Mouse (Mus musculus): ENCODE data around the gene Grin3b. TPM values are rescaled to one million over a fixed set of nuclear protein-coding genes. Genes with fewer than 3 reads are reported as not detected.

Grin3b gene
- polyA plus RNA-seq, 1 experiment, result 0.30 TPM

DNA sequence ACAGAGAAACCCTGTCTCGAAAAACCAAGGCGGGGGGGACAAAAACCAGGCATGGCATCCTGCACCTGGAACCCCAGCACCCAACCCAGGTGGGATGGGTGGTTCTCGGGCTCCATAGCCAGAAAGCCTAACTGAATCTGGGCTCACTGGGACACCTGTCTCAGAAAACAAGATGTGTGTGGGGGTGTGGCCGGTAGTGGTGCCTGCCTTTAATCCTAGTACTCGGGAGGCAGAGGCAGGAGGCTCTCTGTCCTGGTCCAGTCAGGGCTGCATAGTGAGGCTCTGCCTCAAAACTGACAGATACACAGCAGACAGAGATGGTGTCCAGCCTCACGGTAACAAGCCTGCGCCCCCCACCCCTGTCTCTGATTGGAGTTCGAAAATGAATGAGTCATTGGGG, 52.3 kb downstream of the Grin3b start:
- H3K79me2 ChIP-seq (ENCODE audit: control insufficient read depth, insufficient read depth), result no peaks in the 10 kb centered on the region
- TF ChIP-seq FOSL1 (IDR thresholded peaks at IDR 0.05; ENCODE audit: insufficient read depth, low read length, poor library complexity, severe bottlenecking) (no peak), CEBPB (IDR thresholded peaks at IDR 0.05; ENCODE audit: low read depth) (no peak), USF1 (IDR thresholded peaks at IDR 0.05; ENCODE audit: low read depth) (no peak), MAX (IDR thresholded peaks at IDR 0.05) (no peak), MYOD1 (IDR thresholded peaks at IDR 0.05; ENCODE audit: control insufficient read depth, insufficient read length, low read depth) (no peak), CTCF (IDR thresholded peaks at IDR 0.05; ENCODE audit: control insufficient read depth, insufficient read depth, insufficient read length) (no peak), MYOG (IDR thresholded peaks at IDR 0.05; ENCODE audit: control insufficient read depth, extremely low read depth, insufficient read length) (no peak)

DNA sequence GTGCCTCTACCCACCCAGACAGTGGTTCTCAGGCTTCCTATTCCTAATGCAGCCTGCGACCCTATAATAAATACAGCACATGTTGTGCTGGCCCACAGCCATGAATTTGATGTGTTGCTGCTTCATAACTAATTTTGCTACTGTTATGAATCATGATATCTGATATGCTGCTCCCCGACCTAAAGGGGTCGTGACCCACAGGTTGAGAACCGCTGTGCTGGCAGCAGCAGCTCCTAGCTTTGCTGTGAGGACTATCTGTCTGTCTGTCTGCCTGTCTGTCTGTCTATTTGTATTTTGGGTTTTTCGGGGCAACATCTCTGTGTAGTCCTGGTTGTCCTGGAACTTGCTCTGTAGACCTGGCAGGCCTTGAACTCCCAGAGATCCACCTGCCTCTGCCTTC, 53.2 kb downstream of the Grin3b start:
- H3K27me3 ChIP-seq (ENCODE audit: control insufficient read depth, insufficient read depth, insufficient read length), result no peaks in the 10 kb centered on the region
- H3K79me3 ChIP-seq (ENCODE audit: low read depth), result no peaks in the 10 kb centered on the region
- no peaks in the 10 kb centered on the region for H3K36me3 ChIP-seq (ENCODE audit: control insufficient read depth, insufficient read depth)
- TF ChIP-seq MAX (IDR thresholded peaks at IDR 0.05) (peak; percentile 63), MYOD1 (IDR thresholded peaks at IDR 0.05; ENCODE audit: control insufficient read depth, insufficient read length, low read depth) (no peak)
- no peak overlapping the region for H3ac ChIP-seq (ENCODE audit: control insufficient read depth, insufficient read length, low read depth)
- H3K4me3 ChIP-seq (ENCODE audit: insufficient read depth, poor library complexity, severe bottlenecking), result no peak overlapping the region
- no peaks in the 10 kb centered on the region for H3K79me2 ChIP-seq (ENCODE audit: control insufficient read depth, insufficient read depth)

More for the DNA sequence above, 52.3 kb downstream of the Grin3b start:
- Histone ChIP-seq H3K27me3 (ENCODE audit: control insufficient read depth, insufficient read depth, insufficient read length) (no peaks in the 10 kb centered on the region), H3K79me3 (ENCODE audit: low read depth) (no peaks in the 10 kb centered on the region), H3K36me3 (ENCODE audit: control insufficient read depth, insufficient read depth) (no peaks in the 10 kb centered on the region), H3K4me3 (ENCODE audit: insufficient read depth, poor library complexity, severe bottlenecking) (no peak overlapping the region), H3ac (ENCODE audit: control insufficient read depth, insufficient read length, low read depth) (no peak overlapping the region)

- Histone ChIP-seq H3K36me3 (ENCODE audit: control insufficient read depth, insufficient read depth) (no peaks in the 10 kb centered on the region), H3K79me3 (ENCODE audit: low read depth) (no peaks in the 10 kb centered on the region), H3ac (ENCODE audit: control insufficient read depth, insufficient read length, low read depth) (peak overlapping the region; percentile 19), H3K79me2 (ENCODE audit: control insufficient read depth, insufficient read depth) (no peaks in the 10 kb centered on the region), H3K27me3 (ENCODE audit: control insufficient read depth, insufficient read depth, insufficient read length) (no peaks in the 10 kb centered on the region), H3K4me3 (ENCODE audit: insufficient read depth, poor library complexity, severe bottlenecking) (no peak overlapping the region)
- no peak for TF ChIP-seq MYOD1 (IDR thresholded peaks at IDR 0.05; ENCODE audit: control insufficient read depth, insufficient read length, low read depth)
- TF ChIP-seq CTCF (IDR thresholded peaks at IDR 0.05; ENCODE audit: control insufficient read depth, insufficient read depth, insufficient read length), result no peak
- TF ChIP-seq FOSL1 (IDR thresholded peaks at IDR 0.05; ENCODE audit: insufficient read depth, low read length, poor library complexity, severe bottlenecking), result no peak
- no peak for TF ChIP-seq MYOG (IDR thresholded peaks at IDR 0.05; ENCODE audit: control insufficient read depth, extremely low read depth, insufficient read length)
- no peak for TF ChIP-seq MAX (IDR thresholded peaks at IDR 0.05)
- no peak for TF ChIP-seq CEBPB (IDR thresholded peaks at IDR 0.05; ENCODE audit: low read depth)
- no peak for TF ChIP-seq USF1 (IDR thresholded peaks at IDR 0.05; ENCODE audit: low read depth)
These were observed 53.9 kb downstream of the Grin3b start for GRCm38 (mm10) chr10:80024229-80025043.

DNA sequence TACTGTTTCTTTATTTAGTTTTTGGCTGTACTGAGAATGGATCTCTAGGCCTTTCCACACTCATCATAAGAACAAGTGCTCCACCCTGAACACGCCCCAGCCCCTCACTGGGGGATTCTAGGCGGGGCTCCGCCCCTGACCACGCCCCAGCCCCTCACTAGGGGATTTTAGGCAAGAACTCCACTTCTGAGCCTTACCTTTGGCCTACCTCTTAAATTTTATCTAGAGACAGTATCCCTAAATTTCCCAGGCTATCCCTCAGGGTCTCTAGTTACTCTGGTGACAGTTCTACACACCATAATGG, 54.5 kb downstream of the Grin3b start:
- Histone ChIP-seq H3K79me2 (ENCODE audit: control insufficient read depth, insufficient read depth) (no peaks in the 10 kb centered on the region), H3K4me3 (ENCODE audit: insufficient read depth, poor library complexity, severe bottlenecking) (no peak overlapping the region), H3K27me3 (ENCODE audit: control insufficient read depth, insufficient read depth, insufficient read length) (no peaks in the 10 kb centered on the region), H3K79me3 (ENCODE audit: low read depth) (no peaks in the 10 kb centered on the region), H3K36me3 (ENCODE audit: control insufficient read depth, insufficient read depth) (no peaks in the 10 kb centered on the region), H3ac (ENCODE audit: control insufficient read depth, insufficient read length, low read depth) (no peak overlapping the region)
- no peak for TF ChIP-seq USF1 (IDR thresholded peaks at IDR 0.05; ENCODE audit: low read depth)
- no peak for TF ChIP-seq CTCF (IDR thresholded peaks at IDR 0.05; ENCODE audit: control insufficient read depth, insufficient read depth, insufficient read length)
- no peak for TF ChIP-seq FOSL1 (IDR thresholded peaks at IDR 0.05; ENCODE audit: insufficient read depth, low read length, poor library complexity, severe bottlenecking)
- TF ChIP-seq MYOG (IDR thresholded peaks at IDR 0.05; ENCODE audit: control insufficient read depth, extremely low read depth, insufficient read length), result no peak
- no peak for TF ChIP-seq MYOD1 (IDR thresholded peaks at IDR 0.05; ENCODE audit: control insufficient read depth, insufficient read length, low read depth)
- TF ChIP-seq CEBPB (IDR thresholded peaks at IDR 0.05; ENCODE audit: low read depth), result no peak
- TF ChIP-seq MAX (IDR thresholded peaks at IDR 0.05), result no peak

DNA sequence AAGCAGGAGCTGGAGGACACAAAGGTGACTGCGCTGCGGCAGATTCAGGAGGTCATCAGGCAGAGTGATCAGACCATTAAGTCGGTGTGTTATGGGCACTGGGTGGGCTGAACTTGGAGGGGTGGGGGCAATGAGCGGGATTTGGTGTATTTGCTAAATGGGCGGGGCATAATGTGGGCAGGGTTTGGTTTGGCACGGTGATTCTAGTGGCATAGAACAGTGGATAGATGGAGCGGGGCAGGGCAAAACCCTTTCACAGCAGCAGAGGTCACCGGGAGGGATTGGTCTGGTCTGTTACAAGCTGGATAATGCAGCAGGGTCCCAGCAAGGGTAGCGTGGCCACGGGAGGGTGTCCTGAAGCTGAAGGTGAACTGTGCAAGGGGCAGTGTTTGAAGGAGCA, 54.9 kb downstream of the Grin3b start:
- Histone ChIP-seq H3K79me3 (ENCODE audit: low read depth) (no peaks in the 10 kb centered on the region), H3ac (ENCODE audit: control insufficient read depth, insufficient read length, low read depth) (no peak overlapping the region), H3K36me3 (ENCODE audit: control insufficient read depth, insufficient read depth) (no peaks in the 10 kb centered on the region), H3K79me2 (ENCODE audit: control insufficient read depth, insufficient read depth) (no peaks in the 10 kb centered on the region), H3K4me3 (ENCODE audit: insufficient read depth, poor library complexity, severe bottlenecking) (no peak overlapping the region), H3K27me3 (ENCODE audit: control insufficient read depth, insufficient read depth, insufficient read length) (no peaks in the 10 kb centered on the region)
- TF ChIP-seq MYOG (IDR thresholded peaks at IDR 0.05; ENCODE audit: control insufficient read depth, extremely low read depth, insufficient read length) (no peak), CTCF (IDR thresholded peaks at IDR 0.05; ENCODE audit: control insufficient read depth, insufficient read depth, insufficient read length) (no peak), FOSL1 (IDR thresholded peaks at IDR 0.05; ENCODE audit: insufficient read depth, low read length, poor library complexity, severe bottlenecking) (no peak), MAX (IDR thresholded peaks at IDR 0.05) (no peak), USF1 (IDR thresholded peaks at IDR 0.05; ENCODE audit: low read depth) (no peak), CEBPB (IDR thresholded peaks at IDR 0.05; ENCODE audit: low read depth) (no peak)

- Histone ChIP-seq H3K79me2 (ENCODE audit: control insufficient read depth, insufficient read depth) (no peaks in the 10 kb centered on the region), H3ac (ENCODE audit: control insufficient read depth, insufficient read length, low read depth) (no peak overlapping the region), H3K27me3 (ENCODE audit: control insufficient read depth, insufficient read depth, insufficient read length) (no peaks in the 10 kb centered on the region), H3K4me3 (ENCODE audit: insufficient read depth, poor library complexity, severe bottlenecking) (no peak overlapping the region), H3K36me3 (ENCODE audit: control insufficient read depth, insufficient read depth) (no peaks in the 10 kb centered on the region), H3K79me3 (ENCODE audit: low read depth) (no peaks in the 10 kb centered on the region)
- TF ChIP-seq MYOG (IDR thresholded peaks at IDR 0.05; ENCODE audit: control insufficient read depth, extremely low read depth, insufficient read length), result no peak
- no peak for TF ChIP-seq FOSL1 (IDR thresholded peaks at IDR 0.05; ENCODE audit: insufficient read depth, low read length, poor library complexity, severe bottlenecking)
- no peak for TF ChIP-seq MYOD1 (IDR thresholded peaks at IDR 0.05; ENCODE audit: control insufficient read depth, insufficient read length, low read depth)
- no peak for TF ChIP-seq USF1 (IDR thresholded peaks at IDR 0.05; ENCODE audit: low read depth)
- no peak for TF ChIP-seq CEBPB (IDR thresholded peaks at IDR 0.05; ENCODE audit: low read depth)
- no peak for TF ChIP-seq MAX (IDR thresholded peaks at IDR 0.05)
- TF ChIP-seq CTCF (IDR thresholded peaks at IDR 0.05; ENCODE audit: control insufficient read depth, insufficient read depth, insufficient read length), result no peak
These were observed 55.4 kb downstream of the Grin3b start for GRCm38 (mm10) chr10:80025889-80026288.
